Mouse (Mus musculus) heart, postnatal 4 days (tissue): ENCODE data around the gene Pkmyt1. TPM values are rescaled to one million over a fixed set of nuclear protein-coding genes. Genes with fewer than 3 reads are reported as not detected.
A peak's percentile ranks its signal among the peaks of the same experiment; 100 is the strongest.
"Not testable (repeated sequence)": the region's sequence is repeated elsewhere in the genome, so short reads cannot be mapped to it uniquely, and the experiment has no call there.

Experiments
- DNase-seq: peaks from one replicate; pipeline ENCODE4 v3.0.0; 2021
- total RNA-seq, 2 experiments: library from RNA; stranded (reverse); gene quantifications; 2 replicates each; pipeline ENCODE4 v1.2.3; 2021

The Pkmyt1 gene
- total RNA-seq, 2 experiments from 2014 or later = 16.6 to 16.7 TPM

- peak; percentile 80 for DNase-seq
Observed at GRCm38 (mm10) chr17:23748631-23749391, 22.7 kb downstream of the Pkmyt1 start.

GRCm38 (mm10) chr17:23749400-23750191 lies 23.5 kb downstream of the Pkmyt1 start:
- no peak for DNase-seq

GRCm38 (mm10) chr17:23755689-23756088 lies 29.6 kb downstream of the Pkmyt1 start:
- no peak for DNase-seq

GRCm38 (mm10) chr17:23757581-23757980 lies 31.4 kb downstream of the Pkmyt1 start:
- no peak for DNase-seq

GRCm38 (mm10) chr17:23758801-23759200 lies 32.7 kb downstream of the Pkmyt1 start:
- DNase-seq = no peak

- no peak for DNase-seq
Observed at GRCm38 (mm10) chr17:23760231-23760630, 34.1 kb downstream of the Pkmyt1 start.

GRCm38 (mm10) chr17:23761155-23761554 lies 35.0 kb downstream of the Pkmyt1 start:
- DNase-seq = no peak

- DNase-seq = no peak
Observed at GRCm38 (mm10) chr17:23762976-23763375, 36.8 kb downstream of the Pkmyt1 start.

- DNase-seq = no peak
Observed at GRCm38 (mm10) chr17:23770493-23770892, 44.4 kb downstream of the Pkmyt1 start.

- DNase-seq = no peak
Observed at GRCm38 (mm10) chr17:23770896-23771283, 44.8 kb downstream of the Pkmyt1 start.

- peak; percentile 98 for DNase-seq
Observed at GRCm38 (mm10) chr17:23771284-23772218, 45.4 kb downstream of the Pkmyt1 start, which contains the start of gene Flywch1. Gene Flywch1, minus strand, starts transcription at chr17:23771602.

- DNase-seq = not testable (repeated sequence)
Observed at GRCm38 (mm10) chr17:23772219-23772556, 46.1 kb downstream of the Pkmyt1 start.

GRCm38 (mm10) chr17:23773676-23774075 lies 47.5 kb downstream of the Pkmyt1 start:
- no peak for DNase-seq

GRCm38 (mm10) chr17:23774090-23774489 lies 48.0 kb downstream of the Pkmyt1 start:
- peak; percentile 89 for DNase-seq

GRCm38 (mm10) chr17:23776216-23776615 lies 50.1 kb downstream of the Pkmyt1 start:
- no peak for DNase-seq

GRCm38 (mm10) chr17:23777141-23777540 lies 51.0 kb downstream of the Pkmyt1 start:
- no peak for DNase-seq

- DNase-seq = no peak
Observed at GRCm38 (mm10) chr17:23778447-23778846, 52.3 kb downstream of the Pkmyt1 start.

GRCm38 (mm10) chr17:23783352-23783751 lies 57.2 kb downstream of the Pkmyt1 start:
- no peak for DNase-seq

- peak; percentile 71 for DNase-seq
Observed at GRCm38 (mm10) chr17:23785561-23786471, 59.7 kb downstream of the Pkmyt1 start, which contains the start of gene Flywch2. Gene Flywch2, minus strand, starts transcription at chr17:23786081.
